Mouse (Mus musculus): ENCODE measurements around the gene Zmynd12.

DNA sequence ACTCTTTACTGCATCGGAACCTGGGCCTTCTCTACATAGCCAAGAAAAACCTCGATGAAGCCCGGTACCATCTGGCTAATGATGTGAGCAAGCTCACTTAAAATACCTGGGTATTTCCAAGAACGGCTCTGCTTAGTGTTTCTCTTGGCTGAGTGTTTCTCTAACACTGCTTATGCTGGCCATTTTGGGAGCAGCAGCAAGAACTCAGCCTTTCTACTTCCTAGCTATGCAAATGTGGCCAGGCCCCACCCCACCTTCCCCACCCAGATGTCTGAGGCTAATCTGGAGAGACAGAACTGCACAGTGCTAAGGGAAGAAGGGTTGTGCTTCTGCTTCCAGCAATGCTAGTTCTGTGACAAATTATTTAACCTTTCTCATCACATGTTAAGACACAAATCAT, 19.2 kb downstream of the Zmynd12 start:
- TF ChIP-seq GATA1 (IDR thresholded peaks at IDR 0.05; ENCODE audit: low read length) (no peak), TAL1 (IDR thresholded peaks at IDR 0.05; ENCODE audit: low read length) (no peak)

Data from erythroblast, embryonic 14.5 days (primary cell).